Mouse (Mus musculus) embryo, embryonic 10 days (tissue): Measurements from ENCODE around the gene Vmn1r176.
"Not testable (repeated sequence)": the region's sequence is repeated elsewhere in the genome, so short reads cannot be mapped to it uniquely, and the experiment has no call there.

ENCODE experiments used
- DNase-seq: peaks from one replicate; pipeline ENCODE4 v3.0.0-alpha.2; 2015; ENCODE audit warnings: low spot score

Vmn1r176 gene

DNA sequence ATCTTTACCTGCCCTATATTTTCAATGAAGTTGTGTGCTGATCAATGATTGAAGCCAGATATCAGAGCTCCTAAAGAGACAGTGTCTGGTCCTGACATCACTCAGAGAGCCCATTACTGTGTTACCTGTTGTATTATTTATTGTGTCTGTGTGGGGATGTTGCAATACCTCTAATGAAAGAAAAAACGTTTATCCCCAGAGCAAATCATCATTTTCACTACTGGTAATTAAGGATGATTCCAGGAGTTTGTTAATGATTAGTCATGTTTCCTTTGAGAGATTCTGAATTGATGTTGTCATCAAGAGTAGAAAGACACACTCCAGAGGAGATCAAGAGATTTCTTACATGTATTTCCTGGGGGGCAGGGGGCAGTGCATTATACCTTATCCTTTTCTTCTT lies at the start of gene Vmn1r176:
Vmn1r176 (minus strand) TSS at position 101 of the 400 bp plus-strand sequence.
- DNase-seq: not testable (repeated sequence)

GRCm38 (mm10) chr7:23876918-23877317 lies 39.7 kb upstream of the Vmn1r176 start:
- not testable (repeated sequence) for DNase-seq

DNA sequence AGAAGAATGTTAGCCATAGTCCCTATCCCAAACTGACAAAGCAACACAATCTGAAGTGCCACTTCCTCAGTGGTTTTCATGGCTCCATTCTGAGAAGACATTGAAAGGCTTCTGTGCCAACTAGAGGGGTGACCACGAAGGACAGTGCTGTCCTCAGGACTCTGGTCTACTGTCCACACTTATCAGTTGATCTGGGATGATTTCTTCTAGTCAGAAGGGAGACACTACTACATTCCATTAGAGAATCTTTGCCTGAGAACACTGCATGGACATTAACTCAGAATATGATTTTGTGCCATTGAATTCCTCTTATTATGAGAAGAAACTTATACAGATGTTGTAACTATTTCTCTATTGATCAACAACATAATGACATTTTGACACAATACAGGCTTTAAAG lies 29.2 kb upstream of the Vmn1r176 start, which contains the start of gene Vmn1r177:
Vmn1r177 (minus strand) TSS at position 101 of the 400 bp plus-strand sequence.
- not testable (repeated sequence) for DNase-seq

DNA sequence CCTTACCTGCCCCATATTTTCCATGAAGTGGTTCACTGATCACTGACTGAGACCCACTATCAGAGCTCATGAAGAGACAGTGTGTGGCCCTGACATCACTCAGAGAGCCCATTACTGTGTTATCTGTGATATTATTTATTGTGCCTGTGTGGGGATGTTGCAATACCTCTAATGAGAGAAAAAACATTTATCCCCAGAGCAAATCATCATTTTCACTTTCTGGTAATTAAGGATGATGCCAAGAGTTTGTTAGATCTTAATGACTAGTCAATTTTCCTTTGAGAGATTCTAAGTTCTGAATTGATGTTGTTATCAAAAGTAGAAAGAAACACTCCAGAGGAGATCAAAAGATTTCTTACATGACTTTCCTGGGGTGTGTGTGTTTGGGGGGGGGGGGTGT lies 26.6 kb downstream of the Vmn1r176 start, which contains the start of gene Vmn1r175:
Vmn1r175 (minus strand) TSS at position 101 of the 400 bp plus-strand sequence.
- not testable (repeated sequence) for DNase-seq

DNA sequence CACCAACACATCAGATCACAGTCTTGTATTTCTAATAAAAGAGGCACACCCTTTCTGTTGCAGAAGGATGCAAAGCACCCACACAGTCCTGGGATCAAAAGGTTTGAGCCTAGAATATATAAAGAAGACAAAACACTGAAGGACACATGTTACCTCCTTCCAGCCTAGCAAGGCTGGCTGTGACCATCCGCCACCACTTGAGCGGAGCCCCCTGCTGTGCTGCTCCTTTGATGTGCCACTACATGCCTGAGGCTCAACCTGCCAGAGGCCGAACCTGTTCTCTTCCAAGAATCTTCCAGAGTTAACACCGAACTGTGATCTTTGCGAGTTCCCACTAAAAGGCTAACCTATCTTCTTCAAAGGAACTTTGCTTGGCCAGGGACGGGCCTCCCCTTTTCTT lies 52.6 kb downstream of the Vmn1r176 start:
- no peak for DNase-seq
